Mouse (Mus musculus): ENCODE data around the gene Nsun4. TPM values are rescaled to one million over a fixed set of nuclear protein-coding genes. Genes with fewer than 3 reads are reported as not detected.

Nsun4 gene
- polyA plus RNA-seq, 1 experiment from 2014 or later, result 18.9 TPM

DNA sequence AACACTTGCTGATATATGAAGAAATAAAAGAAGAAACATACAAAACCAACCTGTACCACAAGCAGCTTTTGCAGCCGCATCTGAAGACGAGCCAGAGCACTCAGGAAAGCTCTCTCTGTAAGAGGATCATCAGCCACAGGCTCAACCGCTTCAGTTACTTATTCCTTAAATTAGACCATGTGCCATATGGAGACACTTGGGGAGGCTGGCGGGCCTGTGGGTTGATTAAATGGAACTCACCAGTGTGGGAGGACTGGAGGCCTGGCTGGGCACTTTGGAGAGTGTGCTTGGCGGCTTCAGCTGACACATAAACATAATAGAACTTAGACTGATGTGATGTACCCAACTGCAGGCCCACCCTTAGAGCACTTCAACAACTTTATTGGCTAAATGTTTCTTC is 20.3 kb downstream of the Nsun4 start:
- H3K36me3 ChIP-seq (replicated peaks), result peaks cover 30% of the 10 kb centered on the region
- H3K4me1 ChIP-seq, result no peaks in the 10 kb centered on the region
- H3K9ac ChIP-seq, result no peak overlapping the region
- no peak overlapping the region for H3K4me2 ChIP-seq
- H3K9me3 ChIP-seq, result no peaks in the 10 kb centered on the region
- WGBS, result 90% methylated on average over 5 of the region's 5 CpGs
- no peak overlapping the region for H3K27ac ChIP-seq
- ATAC-seq (ENCODE audit: low FRiP score), result no peak
- H3K27me3 ChIP-seq, result no peaks in the 10 kb centered on the region
- no peak overlapping the region for H3K4me3 ChIP-seq (replicated peaks)

DNA sequence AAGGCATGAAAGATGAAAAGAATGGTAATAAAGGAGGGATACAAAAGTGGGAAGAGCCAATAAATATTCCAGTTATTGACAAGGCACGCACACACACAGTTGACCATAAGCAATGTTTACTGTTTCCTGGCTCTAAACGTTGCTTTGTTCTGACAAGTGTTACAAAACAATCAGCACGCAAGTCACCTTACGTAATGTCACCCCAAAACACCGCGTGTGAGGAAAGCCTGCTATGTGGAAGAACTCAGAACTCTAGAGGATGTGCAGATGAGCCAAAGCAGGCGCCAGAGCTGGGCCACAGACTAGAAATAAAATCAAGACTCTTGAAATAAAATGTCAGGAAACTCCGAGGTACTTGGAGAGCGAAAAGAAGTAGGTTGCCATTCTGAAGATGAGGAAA is 20.8 kb downstream of the Nsun4 start:
- Histone ChIP-seq H3K9me3 (no peaks in the 10 kb centered on the region), H3K36me3 (replicated peaks) (peaks cover 28% of the 10 kb centered on the region), H3K27ac (no peak overlapping the region), H3K4me2 (no peak overlapping the region), H3K4me1 (no peaks in the 10 kb centered on the region), H3K9ac (no peak overlapping the region), H3K27me3 (no peaks in the 10 kb centered on the region), H3K4me3 (replicated peaks) (no peak overlapping the region)
- no peak for ATAC-seq (ENCODE audit: low FRiP score)
- 91% methylated on average over 9 of the region's 9 CpGs for WGBS

DNA sequence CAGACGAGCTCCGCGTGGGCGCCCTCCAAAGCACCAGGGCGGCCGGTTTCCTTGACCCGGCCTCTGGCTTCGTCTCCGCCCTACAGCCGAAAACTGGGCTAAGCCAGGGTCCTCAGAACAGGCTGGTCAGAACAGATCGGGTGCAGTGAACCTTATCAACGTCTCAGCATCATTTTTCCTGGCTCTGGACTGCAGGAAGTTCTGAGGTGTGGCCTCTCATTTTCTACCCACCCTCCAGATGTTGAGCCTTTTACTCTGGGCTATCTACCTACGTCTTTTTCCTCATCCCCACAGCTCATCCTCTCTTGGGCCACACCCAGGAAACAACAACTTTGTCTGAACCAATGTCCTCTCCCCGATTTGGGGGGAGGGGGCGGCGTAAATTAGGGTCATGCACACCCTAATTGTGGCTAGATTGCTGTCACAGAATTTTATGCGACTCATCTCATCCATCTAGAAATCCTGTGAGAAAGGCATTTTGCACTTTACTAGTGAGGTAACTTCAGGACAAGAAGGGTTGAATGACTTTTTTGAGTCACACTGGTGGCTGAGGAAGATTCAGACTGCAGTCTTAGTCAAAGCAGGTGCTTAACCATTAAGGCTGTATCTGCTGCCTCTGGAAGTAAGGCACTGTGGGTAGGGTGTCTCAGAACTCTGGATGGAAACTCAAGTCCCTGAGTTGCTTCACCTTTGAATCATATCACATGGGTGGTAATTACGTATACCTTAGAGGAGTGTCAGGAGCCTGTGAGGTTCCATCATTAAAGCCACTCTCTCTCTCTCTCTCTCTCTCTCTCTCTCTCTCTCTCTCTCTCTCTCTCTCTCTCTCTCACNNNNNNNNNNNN is 35.6 kb downstream of the Nsun4 start, which contains the start of gene Faah:
Faah (minus strand) TSS at position 25 of the 845 bp plus-strand sequence.
- peaks cover 81% of the 10 kb centered on the region for H3K27me3 ChIP-seq
- peaks cover 15% of the 10 kb centered on the region for H3K4me1 ChIP-seq
- 6% methylated on average over 18 of the region's 18 CpGs for WGBS
- H3K36me3 ChIP-seq (replicated peaks), result no peaks in the 10 kb centered on the region
- peak; percentile 66 for ATAC-seq (ENCODE audit: low FRiP score)
- H3K4me2 ChIP-seq, result peak within 1 kb of the TSS; percentile 96
- peak within 1 kb of the TSS; percentile 64 for H3K4me3 ChIP-seq (replicated peaks)
- H3K9me3 ChIP-seq, result no peaks in the 10 kb centered on the region
- H3K27ac ChIP-seq, result no peak within 1 kb of the TSS
- peak within 1 kb of the TSS; percentile 65 for H3K9ac ChIP-seq

DNA sequence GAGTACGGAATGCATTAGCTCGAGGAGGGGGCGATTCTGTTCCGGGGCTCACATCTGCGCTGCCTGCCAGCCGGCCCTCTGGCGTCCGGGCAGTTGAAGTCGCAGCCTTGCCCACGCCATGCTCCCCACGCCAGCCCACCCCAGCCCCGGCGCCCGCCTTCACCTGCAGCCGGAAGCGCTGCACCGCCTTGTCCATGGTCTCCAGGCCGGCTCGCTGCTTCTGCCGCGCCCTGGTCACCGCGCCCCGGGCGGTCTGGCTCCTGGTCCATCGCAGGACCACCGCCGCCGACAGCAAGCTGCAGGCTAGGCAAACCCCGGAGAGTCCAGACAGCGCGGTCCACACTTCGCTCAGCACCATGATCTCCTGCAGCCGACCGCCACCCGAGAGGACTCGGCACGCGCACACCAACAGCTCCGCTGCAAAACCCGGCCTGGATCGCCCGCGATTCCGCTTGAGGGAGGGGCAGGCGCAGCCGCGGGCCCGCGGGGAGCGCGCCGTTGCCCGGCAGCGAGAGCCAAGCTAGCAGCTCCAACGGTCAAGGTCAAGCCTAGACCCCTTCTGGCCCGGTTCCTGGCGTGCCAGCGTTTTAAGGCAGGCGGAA is 36.3 kb downstream of the Nsun4 start:
- peak overlapping the region; percentile 64 for H3K4me3 ChIP-seq (replicated peaks)
- peak; percentile 89 for ATAC-seq (ENCODE audit: low FRiP score)
- H3K27ac ChIP-seq, result no peak overlapping the region
- no peaks in the 10 kb centered on the region for H3K36me3 ChIP-seq (replicated peaks)
- peak overlapping the region; percentile 65 for H3K9ac ChIP-seq
- WGBS, result under 1% methylated on average over 60 of the region's 60 CpGs
- H3K9me3 ChIP-seq, result no peaks in the 10 kb centered on the region
- H3K27me3 ChIP-seq, result peaks cover 77% of the 10 kb centered on the region
- H3K4me2 ChIP-seq, result peak overlapping the region; percentile 96
- H3K4me1 ChIP-seq, result peaks cover 15% of the 10 kb centered on the region

DNA sequence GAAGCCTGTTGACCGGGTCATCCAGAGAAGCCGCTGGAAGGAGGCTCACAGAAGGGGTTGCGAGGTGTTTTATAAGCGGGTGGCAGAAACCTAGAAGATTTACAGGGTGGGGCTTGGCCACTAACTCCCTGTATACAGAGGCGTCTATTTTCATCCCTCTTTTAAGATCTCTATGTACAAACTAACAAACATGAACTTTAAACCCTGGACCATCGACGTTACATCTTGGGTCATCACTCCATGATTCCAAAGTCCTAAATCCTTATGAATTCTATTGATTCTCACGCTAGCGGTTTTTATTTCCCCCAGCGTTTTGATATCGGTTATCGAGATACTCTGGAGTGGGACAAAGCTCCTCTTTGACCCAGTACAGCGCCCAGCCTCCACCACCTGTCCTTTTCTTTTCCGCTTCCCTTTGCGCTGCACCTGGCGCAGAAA is 36.8 kb downstream of the Nsun4 start:
- WGBS, result 9% methylated on average over 16 of the region's 16 CpGs
- ATAC-seq (ENCODE audit: low FRiP score), result peak; percentile 33; the same call in 1 of the 2 replicates
- Histone ChIP-seq H3K9ac (peak overlapping the region; percentile 65), H3K4me3 (replicated peaks) (peak overlapping the region; percentile 64), H3K9me3 (no peaks in the 10 kb centered on the region), H3K27me3 (peaks cover 72% of the 10 kb centered on the region), H3K4me2 (peak overlapping the region; percentile 96), H3K4me1 (peaks cover 15% of the 10 kb centered on the region), H3K36me3 (replicated peaks) (no peaks in the 10 kb centered on the region), H3K27ac (no peak overlapping the region)

DNA sequence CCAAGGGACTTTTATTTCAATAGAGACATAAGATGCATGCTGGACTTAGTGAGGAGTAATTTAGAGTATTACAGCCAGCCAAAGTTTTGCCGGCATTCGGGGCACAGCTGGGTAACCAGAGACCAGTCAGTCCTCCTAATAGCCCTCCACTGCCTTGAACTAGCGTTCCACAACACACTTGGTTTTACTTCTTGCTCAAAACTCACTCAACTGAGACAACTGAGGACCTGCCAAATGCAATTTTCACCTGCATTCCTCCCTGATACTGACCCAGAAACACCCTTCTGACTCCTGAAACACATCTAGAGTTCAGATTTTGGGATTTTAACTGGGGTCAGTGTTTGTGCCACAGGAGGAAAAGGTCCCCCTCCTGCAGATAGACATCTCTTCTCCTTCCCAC is 37.3 kb downstream of the Nsun4 start:
- Histone ChIP-seq H3K27me3 (peaks cover 75% of the 10 kb centered on the region), H3K4me3 (replicated peaks) (peak overlapping the region; percentile 64; the same call in 1 of the 2 replicates), H3K27ac (no peak overlapping the region), H3K4me1 (peaks cover 15% of the 10 kb centered on the region), H3K9me3 (no peaks in the 10 kb centered on the region), H3K9ac (no peak overlapping the region), H3K36me3 (replicated peaks) (no peaks in the 10 kb centered on the region), H3K4me2 (peak overlapping the region; percentile 96)
- WGBS, result 48% methylated on average over 3 of the region's 3 CpGs
- ATAC-seq (ENCODE audit: low FRiP score), result no peak

DNA sequence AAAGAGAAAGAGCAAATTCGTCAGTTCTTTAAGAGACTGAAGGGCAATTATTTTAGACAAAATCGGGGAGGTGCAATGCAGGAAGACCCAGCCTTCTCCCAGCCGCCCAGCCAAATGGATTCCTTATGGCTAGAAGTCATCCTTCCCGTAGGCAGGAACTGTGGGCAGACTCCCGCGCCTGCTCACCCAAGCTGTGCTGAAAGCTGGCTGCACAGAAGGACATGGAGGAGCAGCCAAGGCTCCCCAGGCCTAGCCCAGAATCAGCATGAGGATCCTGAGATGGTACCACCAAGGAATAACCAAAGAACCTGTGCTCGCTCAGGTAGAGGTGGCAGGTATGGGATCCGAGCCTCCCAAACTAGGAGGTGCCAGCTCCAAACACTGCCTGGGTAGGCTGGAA is 37.7 kb downstream of the Nsun4 start:
- Histone ChIP-seq H3K4me2 (no peak overlapping the region), H3K36me3 (replicated peaks) (no peaks in the 10 kb centered on the region), H3K27ac (no peak overlapping the region), H3K4me3 (replicated peaks) (no peak overlapping the region), H3K4me1 (peaks cover 15% of the 10 kb centered on the region), H3K9ac (no peak overlapping the region), H3K9me3 (no peaks in the 10 kb centered on the region), H3K27me3 (peaks cover 79% of the 10 kb centered on the region)
- 63% methylated on average over 8 of the region's 8 CpGs for WGBS
- no peak for ATAC-seq (ENCODE audit: low FRiP score)

DNA sequence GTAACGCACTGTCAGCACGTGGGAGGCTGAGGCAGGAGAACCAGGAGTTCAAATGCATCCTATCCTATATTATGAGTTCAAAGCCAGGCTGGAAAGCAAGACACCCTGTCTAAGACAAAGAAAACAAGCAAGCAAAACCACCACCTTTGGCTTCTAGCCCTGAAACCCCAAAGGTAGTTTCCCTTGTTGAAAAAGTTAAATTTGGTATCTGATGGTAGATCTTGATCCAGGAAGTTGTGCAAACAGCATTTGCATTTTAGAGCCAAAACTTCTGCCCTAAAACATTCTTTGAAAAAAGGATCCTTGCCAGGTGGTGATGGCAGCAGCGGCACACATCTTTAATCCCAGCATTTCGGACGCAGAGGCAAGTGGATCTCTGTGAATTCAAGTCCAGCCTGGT is 38.2 kb downstream of the Nsun4 start:
- H3K36me3 ChIP-seq (replicated peaks), result no peaks in the 10 kb centered on the region
- no peak overlapping the region for H3K4me2 ChIP-seq
- peaks cover 81% of the 10 kb centered on the region for H3K27me3 ChIP-seq
- no peaks in the 10 kb centered on the region for H3K9me3 ChIP-seq
- H3K4me3 ChIP-seq (replicated peaks), result no peak overlapping the region
- no peak overlapping the region for H3K27ac ChIP-seq
- no peak for ATAC-seq (ENCODE audit: low FRiP score)
- 83% methylated on average over 5 of the region's 5 CpGs for WGBS
- H3K9ac ChIP-seq, result no peak overlapping the region
- peaks cover 15% of the 10 kb centered on the region for H3K4me1 ChIP-seq

DNA sequence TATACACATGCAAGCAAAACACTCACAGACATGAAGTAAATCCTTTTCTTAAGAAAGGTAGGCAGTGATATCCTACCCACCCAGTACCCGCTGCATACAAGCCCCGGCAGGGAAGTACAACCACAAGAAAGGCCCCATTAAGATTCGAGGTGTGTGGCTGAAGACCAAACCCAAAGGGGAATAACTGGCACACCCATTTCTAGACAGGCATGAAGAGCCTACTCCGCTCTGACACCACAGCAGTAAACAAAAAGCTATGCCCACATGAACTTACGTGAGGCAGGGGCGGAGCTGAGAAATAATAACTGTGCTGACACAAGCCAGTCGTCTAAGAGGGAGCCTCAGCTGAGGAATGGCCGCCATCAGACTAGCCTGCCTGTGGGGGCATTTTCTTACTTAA is 43.5 kb downstream of the Nsun4 start:
- WGBS, result 80% methylated on average over 8 of the region's 8 CpGs
- H3K27me3 ChIP-seq, result peaks cover 43% of the 10 kb centered on the region

DNA sequence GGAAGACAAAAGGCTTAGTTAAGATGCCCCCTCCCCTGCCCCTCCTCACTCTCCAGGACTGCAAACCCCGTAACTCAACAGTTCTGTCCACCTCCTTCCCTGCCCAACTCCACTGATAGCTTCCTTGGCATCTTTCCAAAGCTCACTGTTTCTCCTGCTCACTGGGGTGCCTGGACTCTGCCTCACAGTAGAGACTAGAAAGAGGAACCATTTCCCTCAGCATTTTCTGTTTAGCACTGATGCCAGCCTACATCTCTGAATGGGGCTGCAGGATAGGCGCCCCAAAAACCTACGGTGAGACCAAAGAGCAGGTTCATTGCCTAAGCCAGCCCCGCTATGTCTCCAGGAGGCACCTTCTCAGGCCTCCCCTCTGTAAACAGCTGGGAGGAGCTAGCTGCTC is 52.5 kb downstream of the Nsun4 start:
- Histone ChIP-seq H3K27me3 (peaks cover 19% of the 10 kb centered on the region; the same call in 1 of the 2 replicates), H3K4me3 (replicated peaks) (no peak overlapping the region), H3K9ac (no peak overlapping the region), H3K27ac (no peak overlapping the region), H3K4me2 (no peak overlapping the region), H3K36me3 (replicated peaks) (no peaks in the 10 kb centered on the region), H3K4me1 (peaks cover 6% of the 10 kb centered on the region; the same call in 1 of the 2 replicates), H3K9me3 (no peaks in the 10 kb centered on the region)
- WGBS, result 71% methylated on average over 4 of the region's 4 CpGs
- ATAC-seq (ENCODE audit: low FRiP score), result no peak

More for the DNA sequence above, 43.5 kb downstream of the Nsun4 start:
- Histone ChIP-seq H3K36me3 (replicated peaks) (no peaks in the 10 kb centered on the region), H3K9ac (no peak overlapping the region), H3K4me2 (no peak overlapping the region), H3K27ac (no peak overlapping the region), H3K9me3 (no peaks in the 10 kb centered on the region), H3K4me1 (peaks cover 10% of the 10 kb centered on the region; the same call in 1 of the 2 replicates), H3K4me3 (replicated peaks) (no peak overlapping the region)
- ATAC-seq (ENCODE audit: low FRiP score), result no peak

DNA sequence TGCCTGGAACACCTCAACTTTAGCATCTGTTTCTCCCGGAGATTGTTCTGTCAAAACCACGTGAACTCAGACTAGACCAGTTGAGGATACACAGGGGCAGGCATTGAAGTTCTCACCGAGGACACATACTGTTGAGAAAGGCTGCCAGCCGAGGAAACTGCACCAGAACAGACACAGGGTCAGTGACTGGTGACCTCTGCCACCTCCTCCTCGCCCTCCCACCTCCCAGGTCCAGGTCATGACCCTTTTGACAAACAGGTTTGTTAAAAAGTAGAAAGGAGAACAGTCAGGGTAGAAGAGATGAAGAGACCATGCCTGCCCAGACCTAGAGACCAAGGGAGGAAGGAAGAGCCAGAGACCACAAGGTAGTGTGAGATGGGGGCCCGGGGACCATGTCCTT is 53.0 kb downstream of the Nsun4 start:
- Histone ChIP-seq H3K4me1 (peaks cover 4% of the 10 kb centered on the region; the same call in 1 of the 2 replicates), H3K4me3 (replicated peaks) (no peak overlapping the region), H3K27ac (no peak overlapping the region), H3K27me3 (peaks cover 19% of the 10 kb centered on the region; the same call in 1 of the 2 replicates), H3K4me2 (no peak overlapping the region), H3K9me3 (no peaks in the 10 kb centered on the region), H3K9ac (no peak overlapping the region), H3K36me3 (replicated peaks) (no peaks in the 10 kb centered on the region)
- WGBS, result 54% methylated on average over 6 of the region's 6 CpGs
- ATAC-seq (ENCODE audit: low FRiP score), result no peak

DNA sequence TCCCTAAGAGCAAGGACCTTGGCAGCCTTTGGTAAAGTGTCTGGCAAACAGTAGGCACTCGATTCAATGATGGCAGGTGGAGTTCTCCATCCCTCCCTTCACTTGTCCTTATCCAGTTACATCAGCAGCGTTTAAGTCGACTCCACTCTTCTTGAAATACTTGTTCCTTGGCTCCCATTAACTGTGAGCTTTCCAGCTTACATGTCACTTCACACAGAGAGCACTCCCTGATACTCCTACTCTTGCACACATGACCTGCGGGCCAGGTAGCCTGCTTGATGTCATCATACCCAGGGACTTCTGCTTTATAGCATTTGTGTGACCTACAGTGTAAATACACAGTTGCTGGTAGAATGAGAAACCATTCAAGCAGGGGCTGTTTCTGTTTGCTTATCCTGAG is 56.9 kb downstream of the Nsun4 start:
- peaks cover 11% of the 10 kb centered on the region; the same call in 1 of the 2 replicates for H3K27me3 ChIP-seq
- no peak overlapping the region for H3K9ac ChIP-seq
- no peaks in the 10 kb centered on the region; the same call in 1 of the 2 replicates for H3K9me3 ChIP-seq
- no peak overlapping the region for H3K4me2 ChIP-seq
- no peaks in the 10 kb centered on the region for H3K4me1 ChIP-seq
- WGBS, result 76% methylated on average over 4 of the region's 4 CpGs
- no peak overlapping the region for H3K4me3 ChIP-seq (replicated peaks)
- H3K36me3 ChIP-seq (replicated peaks), result no peaks in the 10 kb centered on the region
- no peak for ATAC-seq (ENCODE audit: low FRiP score)
- H3K27ac ChIP-seq, result no peak overlapping the region
